Mouse (Mus musculus) kidney, embryonic 15.5 days (tissue): ENCODE measurements around the gene Gm26741. TPM values are rescaled to one million over a fixed set of nuclear protein-coding genes. Genes with fewer than 3 reads are reported as not detected.
"Not testable (repeated sequence)": the region's sequence is repeated elsewhere in the genome, so short reads cannot be mapped to it uniquely, and the experiment has no call there.

ENCODE experiments used
- ATAC-seq: fragments of 200-750 bp; cut with Nextera tagmentation; replicated peaks from 2 replicates; pipeline ENCODE4 v1.8.0; 2017; ENCODE audit warnings: moderate TSS enrichment; ENCODE audit not compliant: low FRiP score
- H3K27ac ChIP-seq: fragments of 300-500 bp; sonication (generic); 2 replicates; pipeline ENCODE4 v1.5.1; 2015; ENCODE audit warnings: mild to moderate bottlenecking, inconsistent platforms
- H3K27me3 ChIP-seq: fragments of 300-500 bp; sonication (generic); 2 replicates; pipeline ENCODE4 v1.6.1; 2015; ENCODE audit warnings: inconsistent platforms
- H3K36me3 ChIP-seq: fragments of 300-500 bp; sonication (generic); 2 replicates; pipeline ENCODE4 v1.6.1; 2015; ENCODE audit warnings: inconsistent platforms
- H3K4me1 ChIP-seq: fragments of 300-500 bp; sonication (generic); 2 replicates; pipeline ENCODE4 v1.6.1; 2015; ENCODE audit warnings: inconsistent platforms
- H3K4me2 ChIP-seq: fragments of 300-500 bp; sonication (generic); 2 replicates; pipeline ENCODE4 v1.6.1; 2015; ENCODE audit warnings: moderate library complexity, mild to moderate bottlenecking, inconsistent platforms
- H3K4me3 ChIP-seq: fragments of 300-500 bp; sonication (generic); replicated peaks from 2 replicates; pipeline ENCODE4 v1.5.1; 2015; ENCODE audit warnings: mild to moderate bottlenecking, inconsistent platforms
- H3K9ac ChIP-seq: fragments of 300-500 bp; sonication (generic); 2 replicates; pipeline ENCODE4 v1.6.1; 2015; ENCODE audit warnings: mild to moderate bottlenecking, inconsistent platforms
- H3K9me3 ChIP-seq: fragments of 300-500 bp; sonication (generic); replicated peaks from 2 replicates; pipeline ENCODE4 v1.6.1; 2016; ENCODE audit warnings: inconsistent platforms
- WGBS: fragments of 180-500 bp; shearing (Covaris S2); methylation state at CpG from one replicate; pipeline ENCODE4 v1.1.7; 2015; ENCODE audit warnings: mixed read lengths; 5-methylcytosine and 5-hydroxymethylcytosine counted together
- polyA plus RNA-seq: library from polyadenylated mRNA; unstranded; fragments of >200 nt; fragmentation: Nextera tagmentation; extraction: Ambion mirVana; gene quantifications from 2 replicates; pipeline ENCODE4 v1.2.1, GENCODE M21; 2015

Gene Gm26741
- polyA plus RNA-seq, result not detected in 2 replicates

GRCm38 (mm10) chr10:52358467-52358866 lies at the start of gene Gm26741:
Gm26741 (plus strand) TSS chr10:52358767.
- WGBS, result 91% methylated on average over 2 of the region's 2 CpGs
- H3K9ac ChIP-seq, result no peak within 1 kb of the TSS
- no peak within 1 kb of the TSS for H3K27ac ChIP-seq
- no peak within 1 kb of the TSS for H3K4me2 ChIP-seq
- no peaks in the 10 kb centered on the region for H3K4me1 ChIP-seq
- ATAC-seq, result no peak
- H3K36me3 ChIP-seq, result peaks cover 19% of the 10 kb centered on the region
- no peaks in the 10 kb centered on the region for H3K9me3 ChIP-seq
- H3K4me3 ChIP-seq, result no peak within 1 kb of the TSS
- no peaks in the 10 kb centered on the region for H3K27me3 ChIP-seq

GRCm38 (mm10) chr10:52309196-52309595 lies 49.4 kb upstream of the Gm26741 start:
- WGBS, result 53% methylated on average over 8 of the region's 8 CpGs
- H3K27ac ChIP-seq, result peak overlapping the region; percentile 62; the same call in 1 of the 2 replicates
- H3K9ac ChIP-seq, result no peak overlapping the region

GRCm38 (mm10) chr10:52319506-52320286 lies 38.9 kb upstream of the Gm26741 start:
- no peaks in the 10 kb centered on the region for H3K27me3 ChIP-seq
- H3K36me3 ChIP-seq, result peaks cover 63% of the 10 kb centered on the region
- no peak overlapping the region for H3K4me2 ChIP-seq
- H3K4me3 ChIP-seq, result no peak overlapping the region
- no peak overlapping the region for H3K9ac ChIP-seq
- no peak for ATAC-seq
- H3K4me1 ChIP-seq, result no peaks in the 10 kb centered on the region
- no peak overlapping the region for H3K27ac ChIP-seq
- no peaks in the 10 kb centered on the region for H3K9me3 ChIP-seq
- WGBS, result 89% methylated on average over 28 of the region's 28 CpGs

More at GRCm38 (mm10) chr10:52309196-52309595, 49.4 kb upstream of the Gm26741 start:
- Histone ChIP-seq H3K27me3 (no peaks in the 10 kb centered on the region), H3K36me3 (peaks cover 49% of the 10 kb centered on the region), H3K4me2 (no peak overlapping the region), H3K4me1 (no peaks in the 10 kb centered on the region), H3K9me3 (no peaks in the 10 kb centered on the region), H3K4me3 (no peak overlapping the region)
- ATAC-seq, result peak; percentile 67; the same call in 1 of the 2 replicates

GRCm38 (mm10) chr10:52321918-52322317 lies 36.6 kb upstream of the Gm26741 start:
- Histone ChIP-seq H3K4me1 (no peaks in the 10 kb centered on the region), H3K4me2 (no peak overlapping the region), H3K27me3 (no peaks in the 10 kb centered on the region), H3K9me3 (no peaks in the 10 kb centered on the region), H3K4me3 (no peak overlapping the region), H3K9ac (no peak overlapping the region), H3K36me3 (peaks cover 43% of the 10 kb centered on the region), H3K27ac (no peak overlapping the region)
- no peak for ATAC-seq
- 93% methylated on average over 3 of the region's 3 CpGs for WGBS

GRCm38 (mm10) chr10:52331007-52331406 lies 27.6 kb upstream of the Gm26741 start:
- Histone ChIP-seq H3K9ac (no peak overlapping the region), H3K36me3 (peaks cover 6% of the 10 kb centered on the region; the same call in 1 of the 2 replicates), H3K4me1 (no peaks in the 10 kb centered on the region), H3K27ac (no peak overlapping the region), H3K9me3 (no peaks in the 10 kb centered on the region), H3K4me2 (no peak overlapping the region), H3K27me3 (no peaks in the 10 kb centered on the region), H3K4me3 (no peak overlapping the region)
- no peak for ATAC-seq
- WGBS, result 0% methylated on average over 1 of the region's 1 CpGs

GRCm38 (mm10) chr10:52343324-52343723 lies 15.2 kb upstream of the Gm26741 start:
- H3K4me3 ChIP-seq, H3K4me2 ChIP-seq, H3K9me3 ChIP-seq, H3K4me1 ChIP-seq, ATAC-seq, H3K27ac ChIP-seq, H3K9ac ChIP-seq, H3K27me3 ChIP-seq: not testable (repeated sequence)
- H3K36me3 ChIP-seq, result peaks cover 68% of the 10 kb centered on the region
- 95% methylated on average over 4 of the region's 4 CpGs for WGBS

- ATAC-seq, result no peak
- H3K27ac ChIP-seq, result no peak overlapping the region
- H3K36me3 ChIP-seq, result peaks cover 59% of the 10 kb centered on the region
- H3K27me3 ChIP-seq, result no peaks in the 10 kb centered on the region
- H3K9me3 ChIP-seq, result no peaks in the 10 kb centered on the region
- H3K9ac ChIP-seq, result no peak overlapping the region
- H3K4me3 ChIP-seq, result no peak overlapping the region
- no peaks in the 10 kb centered on the region for H3K4me1 ChIP-seq
- 79% methylated on average over 9 of the region's 9 CpGs for WGBS
- no peak overlapping the region for H3K4me2 ChIP-seq
These were observed 5.4 kb upstream of the Gm26741 start for GRCm38 (mm10) chr10:52353184-52353583.

- no peaks in the 10 kb centered on the region for H3K4me1 ChIP-seq
- H3K9me3 ChIP-seq, result no peaks in the 10 kb centered on the region
- H3K36me3 ChIP-seq, result peaks cover 15% of the 10 kb centered on the region; the same call in 1 of the 2 replicates
- no peak for ATAC-seq
- H3K9ac ChIP-seq, result no peak overlapping the region
- H3K27me3 ChIP-seq, result no peaks in the 10 kb centered on the region
- 94% methylated on average over 4 of the region's 4 CpGs for WGBS
- no peak overlapping the region for H3K4me3 ChIP-seq
- no peak overlapping the region for H3K27ac ChIP-seq
- H3K4me2 ChIP-seq, result no peak overlapping the region
These were observed 1.7 kb downstream of the Gm26741 start for GRCm38 (mm10) chr10:52360241-52360735.

GRCm38 (mm10) chr10:52360862-52361609 lies 2.5 kb downstream of the Gm26741 start:
- 88% methylated on average over 9 of the region's 9 CpGs for WGBS
- ATAC-seq, result no peak
- Histone ChIP-seq H3K4me1 (no peaks in the 10 kb centered on the region), H3K36me3 (peaks cover 10% of the 10 kb centered on the region; the same call in 1 of the 2 replicates), H3K27ac (no peak overlapping the region), H3K9me3 (no peaks in the 10 kb centered on the region), H3K27me3 (no peaks in the 10 kb centered on the region), H3K4me2 (no peak overlapping the region), H3K4me3 (no peak overlapping the region), H3K9ac (no peak overlapping the region)

GRCm38 (mm10) chr10:52368376-52368775 lies 9.8 kb downstream of the Gm26741 start:
- 85% methylated on average over 4 of the region's 4 CpGs for WGBS
- Histone ChIP-seq H3K9ac (no peak overlapping the region), H3K4me2 (no peak overlapping the region), H3K27ac (no peak overlapping the region), H3K27me3 (no peaks in the 10 kb centered on the region), H3K4me1 (no peaks in the 10 kb centered on the region), H3K9me3 (no peaks in the 10 kb centered on the region), H3K36me3 (peaks cover 4% of the 10 kb centered on the region; the same call in 1 of the 2 replicates), H3K4me3 (no peak overlapping the region)
- ATAC-seq, result no peak

- Histone ChIP-seq H3K4me3 (no peak overlapping the region), H3K27me3 (no peaks in the 10 kb centered on the region), H3K27ac (no peak overlapping the region), H3K9me3 (no peaks in the 10 kb centered on the region), H3K36me3 (no peaks in the 10 kb centered on the region), H3K4me1 (0 out of 2 replicates have a peak, but pooled peaks cover 8% of the 10 kb centered on the region), H3K4me2 (no peak overlapping the region), H3K9ac (no peak overlapping the region)
- no peak for ATAC-seq
- WGBS, result 61% methylated on average over 4 of the region's 4 CpGs
These were observed 15.3 kb downstream of the Gm26741 start for GRCm38 (mm10) chr10:52373834-52374233.

- Histone ChIP-seq H3K4me1 (peaks cover 12% of the 10 kb centered on the region; the same call in 1 of the 2 replicates), H3K27me3 (no peaks in the 10 kb centered on the region), H3K4me2 (no peak overlapping the region), H3K4me3 (no peak overlapping the region), H3K27ac (no peak overlapping the region), H3K36me3 (no peaks in the 10 kb centered on the region), H3K9me3 (no peaks in the 10 kb centered on the region), H3K9ac (no peak overlapping the region)
- ATAC-seq, result no peak
These were observed 16.1 kb downstream of the Gm26741 start for GRCm38 (mm10) chr10:52374651-52375050.
